19 mouse cellular contexts compared by ENCODE assay signal in genomic region chr1:91831978-91832377, GRCm38 (mm10). TPM values are rescaled to one million over a fixed set of nuclear protein-coding genes. Genes with fewer than 3 reads are reported as not detected.
"Had no signal": no experiment of that assay in that cellular context is flagged by ENCODE, and none has a peak within 500 bp of the region (broad histone marks: within the 10 kb centered on the region; RNA-seq: fewer than 3 reads in every experiment).

No protein-coding gene starts in this region.

- H3K27ac ChIP-seq: kidney, embryonic 15.5 days; left cerebral cortex, adult 2 months; liver, embryonic 13.5 days; midbrain, embryonic 12.5 days; neural tube, embryonic 13.5 days; stomach, embryonic 15.5 days had no signal

- H3K4me3 ChIP-seq: kidney, embryonic 15.5 days; left cerebral cortex, adult 2 months; liver, embryonic 13.5 days; midbrain, embryonic 12.5 days; myocyte; neural tube, embryonic 13.5 days; stomach, embryonic 15.5 days had no signal

- H3K9ac ChIP-seq: kidney, embryonic 15.5 days; liver, embryonic 13.5 days; midbrain, embryonic 12.5 days; neural tube, embryonic 13.5 days; stomach, embryonic 15.5 days had no signal

- H3K9me3 ChIP-seq: kidney, embryonic 15.5 days; liver, embryonic 13.5 days; midbrain, embryonic 12.5 days; neural tube, embryonic 13.5 days; stomach, embryonic 15.5 days had no signal

- H3K4me2 ChIP-seq: kidney, embryonic 15.5 days; liver, embryonic 13.5 days; midbrain, embryonic 12.5 days; neural tube, embryonic 13.5 days; stomach, embryonic 15.5 days had no signal

- H3K27me3 ChIP-seq: liver, embryonic 13.5 days; midbrain, embryonic 12.5 days; neural tube, embryonic 13.5 days; stomach, embryonic 15.5 days had no signal

- H3K36me3 ChIP-seq: kidney, embryonic 15.5 days; liver, embryonic 13.5 days; midbrain, embryonic 12.5 days; neural tube, embryonic 13.5 days; stomach, embryonic 15.5 days had no signal

- ATAC-seq: midbrain, embryonic 16.5 days had no signal

- H3K4me1 ChIP-seq: kidney, embryonic 15.5 days; liver, embryonic 13.5 days; midbrain, embryonic 12.5 days; stomach, embryonic 15.5 days had no signal

- DNase-seq: kidney, postnatal 10 days; kidney, postnatal 36 days; layer of hippocampus, postnatal 36 days; liver, embryonic 13.5 days; lung, adult 2 months; lung, postnatal 14 days; lung, postnatal 4 days; retina, postnatal 1 day; right cerebral cortex, postnatal 25 days; spleen, adult 18-20 months; thymus, postnatal 25 days had no signal

RNA-seq across cellular contexts. Expression of gene Twist2, which starts 30.7 kb away (rescaled TPM):
- polyA plus RNA-seq: liver, embryonic 16.5 days had no signal
